Mouse (Mus musculus) monocyte, adult 2 months (primary cell): ENCODE results near the gene Gm27027.

Source experiments
- DNase-seq, 2 experiments: peaks; one replicate each; pipeline ENCODE4 v3.0.0; 2022; ENCODE audit warnings: low spot score in 2 of 2, low read depth in 1 of 2

Gene Gm27027

GRCm38 (mm10) chr2:93928866-93929265 lies 67.3 kb downstream of the Gm27027 start:
- DNase-seq = no peak

- DNase-seq = no peak
Measured at GRCm38 (mm10) chr2:93927701-93928437, 68.3 kb downstream of the Gm27027 start.

GRCm38 (mm10) chr2:93926141-93926540 lies 70.0 kb downstream of the Gm27027 start:
- no peak for DNase-seq

GRCm38 (mm10) chr2:93919093-93919492 lies 77.1 kb downstream of the Gm27027 start:
- no peak for DNase-seq

- DNase-seq = no peak
Measured at GRCm38 (mm10) chr2:93913552-93913951, 82.6 kb downstream of the Gm27027 start.

- no peak for DNase-seq
Measured at GRCm38 (mm10) chr2:93911942-93912341, 84.2 kb downstream of the Gm27027 start.

- no peak for DNase-seq
Measured at GRCm38 (mm10) chr2:93909716-93910115, 86.4 kb downstream of the Gm27027 start.

GRCm38 (mm10) chr2:93907519-93908294 lies 88.4 kb downstream of the Gm27027 start:
- no peak for DNase-seq
